Mouse (Mus musculus): ENCODE data around the gene Il16. TPM values are rescaled to one million over a fixed set of nuclear protein-coding genes. Genes with fewer than 3 reads are reported as not detected.

Gene Il16
- polyA plus RNA-seq, 2 experiments from 2014 or later = 307 to 504 TPM

- ATAC-seq = no peak
Observed at GRCm38 (mm10) chr7:83678506-83678905, 67.0 kb downstream of the Il16 start.

GRCm38 (mm10) chr7:83677296-83677695 is 68.2 kb downstream of the Il16 start:
- no peak for ATAC-seq

- ATAC-seq = peak; percentile 93
Observed at GRCm38 (mm10) chr7:83675545-83676254, 69.8 kb downstream of the Il16 start.

- no peak for ATAC-seq
Observed at GRCm38 (mm10) chr7:83671573-83671972, 74.0 kb downstream of the Il16 start.

- ATAC-seq = no peak
Observed at GRCm38 (mm10) chr7:83668724-83669123, 76.8 kb downstream of the Il16 start.

- ATAC-seq = no peak
Observed at GRCm38 (mm10) chr7:83667936-83668645, 77.4 kb downstream of the Il16 start.

- no peak for ATAC-seq
Observed at GRCm38 (mm10) chr7:83666087-83666595, 79.4 kb downstream of the Il16 start.

- ATAC-seq = no peak
Observed at GRCm38 (mm10) chr7:83662711-83663375, 82.7 kb downstream of the Il16 start.

GRCm38 (mm10) chr7:83661763-83662162 is 83.8 kb downstream of the Il16 start:
- ATAC-seq = no peak

GRCm38 (mm10) chr7:83661031-83661430 is 84.5 kb downstream of the Il16 start:
- ATAC-seq = peak; percentile 24

GRCm38 (mm10) chr7:83660273-83660691 is 85.2 kb downstream of the Il16 start:
- peak; percentile 79 for ATAC-seq

GRCm38 (mm10) chr7:83659159-83660065 is 86.1 kb downstream of the Il16 start:
- peak; percentile 41 for ATAC-seq

GRCm38 (mm10) chr7:83658716-83659115 is 86.8 kb downstream of the Il16 start:
- ATAC-seq = no peak

- ATAC-seq = peak; percentile 82
Observed at GRCm38 (mm10) chr7:83654938-83655630, 90.4 kb downstream of the Il16 start.

- no peak for ATAC-seq
Observed at GRCm38 (mm10) chr7:83654196-83654595, 91.3 kb downstream of the Il16 start.

- ATAC-seq = no peak
Observed at GRCm38 (mm10) chr7:83653605-83654051, 91.9 kb downstream of the Il16 start.

- ATAC-seq = no peak
Observed at GRCm38 (mm10) chr7:83652498-83652897, 93.0 kb downstream of the Il16 start.

- no peak for ATAC-seq
Observed at GRCm38 (mm10) chr7:83650638-83651037, 94.9 kb downstream of the Il16 start.

GRCm38 (mm10) chr7:83648807-83649206 is 96.7 kb downstream of the Il16 start:
- peak; percentile 49 for ATAC-seq

GRCm38 (mm10) chr7:83645476-83645875 is 100.0 kb downstream of the Il16 start:
- ATAC-seq = no peak

GRCm38 (mm10) chr7:83644761-83645160 is 100.8 kb downstream of the Il16 start:
- no peak for ATAC-seq

Data from CD4-positive, CD25-positive, alpha-beta regulatory T cell, adult 4 months (primary cell).